ENCODE assay signal across 11 mouse cellular contexts in genomic region chr15:27802243-27802642, GRCm38 (mm10).
DNase-seq lines count a peak whose midpoint lies in the region; ATAC-seq and TF ChIP-seq lines count a peak whose summit lies in the region.
"Had no signal": no experiment of that assay in that cellular context is flagged by ENCODE, and none has a peak within 500 bp of the region (broad histone marks: within the 10 kb centered on the region; RNA-seq: fewer than 3 reads in every experiment).

No protein-coding gene starts in this region.

- H3K27me3 ChIP-seq in hindbrain, embryonic 10.5 days (ENCODE audit: insufficient read depth, poor library complexity, severe bottlenecking), result no peaks in the 10 kb centered on the region
- no peaks in the 10 kb centered on the region for H3K27me3 ChIP-seq in hindbrain, embryonic 13.5 days
- H3K27me3 ChIP-seq in Patski, result no peaks in the 10 kb centered on the region
- H3K27me3 ChIP-seq in heart, embryonic 11.5 days (ENCODE audit: control insufficient read depth, insufficient read depth, low read length), result no peaks in the 10 kb centered on the region

- no peak overlapping the region for H3K9ac ChIP-seq in hindbrain, embryonic 13.5 days
- 0 out of 2 replicates have a peak overlapping the region, but pooled peaks have one; percentile 34 for H3K9ac ChIP-seq in heart, embryonic 11.5 days (ENCODE audit: low read depth, low read length)

- no peaks in the 10 kb centered on the region for H3K9me3 ChIP-seq in hindbrain, embryonic 10.5 days
- no peaks in the 10 kb centered on the region for H3K9me3 ChIP-seq in hindbrain, embryonic 13.5 days
- no peaks in the 10 kb centered on the region for H3K9me3 ChIP-seq in heart, embryonic 11.5 days (replicated peaks; ENCODE audit: control insufficient read depth, low read length)

- H3K4me2 ChIP-seq in hindbrain, embryonic 13.5 days, result no peak overlapping the region
- no peak overlapping the region; the same call in 1 of the 2 replicates for H3K4me2 ChIP-seq in heart, embryonic 11.5 days

- CTCF ChIA-PET in Patski (lab: Charles Lee), result interaction anchor here (0.9 to 1.2 kb wide), 5 partner anchors 9 to 50 kb away, joined by 3 to 5 read pairs (median 3); no protein-coding TSS in a partner anchor

- no peak for TF ChIP-seq CTCF in Patski (IDR thresholded peaks at IDR 0.05)

- peak overlapping the region; percentile 35; the same call in 1 of the 2 replicates for H3K27ac ChIP-seq in hindbrain, embryonic 10.5 days
- H3K27ac ChIP-seq in hindbrain, embryonic 13.5 days, result no peak overlapping the region
- H3K27ac ChIP-seq in heart, embryonic 11.5 days (ENCODE audit: low read depth, low read length), result peak overlapping the region; percentile 71

- 77% methylated on average over 12 of the region's 12 CpGs for WGBS in hindbrain, embryonic 10.5 days
- WGBS in hindbrain, embryonic 13.5 days, result 74% methylated on average over 12 of the region's 12 CpGs
- WGBS in heart, embryonic 11.5 days (ENCODE audit: insufficient replicate concordance), result 38% methylated on average over 12 of the region's 12 CpGs

- no peak for ATAC-seq in hindbrain, embryonic 13.5 days (ENCODE audit: low FRiP score)
- ATAC-seq in Patski, result peak; percentile 63
- ATAC-seq in heart, embryonic 11.5 days (replicated peaks; ENCODE audit: insufficient number of reproducible peaks, low FRiP score, low TSS enrichment), result no peak

- in situ Hi-C loops in Patski (cut with MboI; ENCODE audit: low pct_unique_long_range_greater_than_20kb), result no loop called here

- POLR2A ChIA-PET in Patski (lab: Charles Lee), result interaction anchor here (1.1 kb wide), 1 partner anchor 21 kb away, joined by 4 read pairs; no protein-coding TSS in a partner anchor

- DNase-seq in hindbrain, embryonic 10.5 days (ENCODE audit: low spot score), result no peak
- DNase-seq in A20 (ENCODE audit: low read depth, low spot score) (peak; percentile 72), Patski (ENCODE audit: low read depth, low spot score) (no peak)
- no peak for DNase-seq in natural killer cell, adult 2 months (ENCODE audit: low spot score in 2 of 2)
- no peak for DNase-seq in thymus, postnatal 14 days
- no peak for DNase-seq in frontal cortex, postnatal 14 days (ENCODE audit: low spot score in 2 of 2)
- DNase-seq: adrenal gland, postnatal 14 days; gastrocnemius, postnatal 36 days; lung, postnatal 36 days had no signal

- peaks cover 44% of the 10 kb centered on the region for H3K4me1 ChIP-seq in hindbrain, embryonic 10.5 days (replicated peaks)
- H3K4me1 ChIP-seq in hindbrain, embryonic 13.5 days (replicated peaks), result peaks cover 52% of the 10 kb centered on the region
- peaks cover 45% of the 10 kb centered on the region for H3K4me1 ChIP-seq in heart, embryonic 11.5 days (ENCODE audit: control insufficient read depth, insufficient read depth, low read length)

- peaks cover 99% of the 10 kb centered on the region for H3K36me3 ChIP-seq in hindbrain, embryonic 10.5 days
- peaks cover 80% of the 10 kb centered on the region for H3K36me3 ChIP-seq in hindbrain, embryonic 13.5 days
- H3K36me3 ChIP-seq in heart, embryonic 11.5 days (ENCODE audit: control insufficient read depth, insufficient read depth, low read length), result peaks cover 11% of the 10 kb centered on the region

- H3K4me3 ChIP-seq in hindbrain, embryonic 10.5 days, result no peak overlapping the region
- H3K4me3 ChIP-seq in hindbrain, embryonic 13.5 days, result no peak overlapping the region
- H3K4me3 ChIP-seq in heart, embryonic 11.5 days (ENCODE audit: low read depth, low read length), result no peak overlapping the region
